Mouse (Mus musculus) cerebellum, postnatal 14 days (tissue): ENCODE measurements around the gene Zfyve26.
"Not testable (repeated sequence)": the region's sequence is repeated elsewhere in the genome, so short reads cannot be mapped to it uniquely, and the experiment has no call there.

Experiments used
- DNase-seq, 2 experiments: peaks; one replicate each; pipeline ENCODE4 v3.0.0; 2021; ENCODE audit warnings: mixed read lengths in 2 of 2

The Zfyve26 gene

DNA sequence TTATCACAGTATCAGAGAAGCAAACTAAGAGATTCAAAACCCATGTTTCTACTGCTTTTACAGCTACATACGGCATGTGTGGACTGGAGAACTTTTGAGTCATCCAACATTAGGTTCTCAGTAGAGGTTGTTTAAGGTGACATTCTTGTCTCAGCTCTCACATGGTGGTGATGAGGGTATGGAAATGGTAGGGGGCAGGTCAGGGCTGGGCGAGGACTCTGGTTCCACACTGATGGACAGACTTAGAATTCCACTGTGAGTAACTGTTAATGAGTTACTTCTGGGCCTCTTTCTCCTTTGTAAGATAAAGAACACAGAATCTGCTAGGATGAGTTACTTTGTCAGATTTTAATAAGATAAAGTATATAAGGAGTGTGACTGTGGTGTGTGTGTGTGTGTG, 36.0 kb downstream of the Zfyve26 start:
- no peak for DNase-seq

- no peak for DNase-seq
Measured at GRCm38 (mm10) chr12:79254975-79255374, 41.1 kb downstream of the Zfyve26 start.

DNA sequence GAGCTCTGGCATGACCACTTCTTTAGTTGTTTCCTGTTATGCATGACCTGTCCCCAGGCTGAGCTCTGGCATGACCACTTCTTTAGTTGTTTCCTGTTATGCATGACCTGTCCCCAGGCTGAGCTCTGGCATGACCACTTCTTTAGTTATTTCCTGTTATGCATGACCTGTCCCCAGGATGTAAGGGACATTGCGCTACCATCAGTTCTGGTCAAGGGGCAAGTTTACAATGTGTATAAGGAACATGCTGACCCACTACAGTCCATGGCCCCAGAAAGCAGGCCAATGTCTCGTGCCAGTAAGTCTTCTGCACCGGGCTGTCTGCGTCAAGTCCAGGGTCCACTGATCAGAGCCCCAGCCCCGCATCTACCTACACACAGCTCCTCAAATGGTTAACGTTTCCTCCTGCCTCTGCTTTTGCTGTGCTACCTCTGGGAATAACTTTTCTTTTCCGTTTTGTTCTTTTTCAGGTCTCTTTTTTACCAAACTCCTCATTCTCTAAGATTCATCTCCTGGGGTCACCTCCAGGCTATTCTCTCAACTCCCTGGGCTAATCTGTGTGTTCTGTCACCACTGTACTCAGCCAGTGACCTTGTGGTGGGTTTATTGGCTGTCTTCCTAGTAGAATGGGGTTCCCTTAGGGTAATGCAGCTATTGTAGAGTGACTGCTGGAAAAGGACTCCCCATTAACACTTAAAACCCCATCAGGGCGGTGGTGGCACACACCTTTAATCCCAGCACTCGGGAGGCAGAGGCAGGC, 42.6 kb downstream of the Zfyve26 start:
- no peak for DNase-seq

- DNase-seq = no peak
Measured at GRCm38 (mm10) chr12:79248110-79248509, 48.0 kb downstream of the Zfyve26 start.

GRCm38 (mm10) chr12:79242921-79243320, 53.2 kb downstream of the Zfyve26 start:
- no peak for DNase-seq

DNA sequence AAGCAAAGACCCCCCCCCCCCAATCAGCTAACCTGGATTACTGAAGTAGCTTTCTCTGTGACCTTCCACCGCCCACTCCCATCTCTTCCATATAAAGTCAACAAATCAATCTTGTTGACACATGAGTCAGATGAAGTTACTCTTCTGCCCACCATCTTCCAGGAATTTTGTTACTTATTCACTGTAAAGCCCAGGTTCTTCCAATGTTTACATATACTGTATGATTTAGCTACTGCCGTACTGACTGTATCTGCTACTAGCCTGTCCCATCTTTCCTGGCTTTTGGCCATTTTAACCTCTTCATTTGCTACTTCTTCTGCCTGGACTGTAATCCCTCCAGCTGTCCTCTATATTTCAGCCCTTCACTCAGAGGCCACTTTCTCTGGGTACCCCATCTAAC, 54.1 kb downstream of the Zfyve26 start:
- no peak for DNase-seq

DNA sequence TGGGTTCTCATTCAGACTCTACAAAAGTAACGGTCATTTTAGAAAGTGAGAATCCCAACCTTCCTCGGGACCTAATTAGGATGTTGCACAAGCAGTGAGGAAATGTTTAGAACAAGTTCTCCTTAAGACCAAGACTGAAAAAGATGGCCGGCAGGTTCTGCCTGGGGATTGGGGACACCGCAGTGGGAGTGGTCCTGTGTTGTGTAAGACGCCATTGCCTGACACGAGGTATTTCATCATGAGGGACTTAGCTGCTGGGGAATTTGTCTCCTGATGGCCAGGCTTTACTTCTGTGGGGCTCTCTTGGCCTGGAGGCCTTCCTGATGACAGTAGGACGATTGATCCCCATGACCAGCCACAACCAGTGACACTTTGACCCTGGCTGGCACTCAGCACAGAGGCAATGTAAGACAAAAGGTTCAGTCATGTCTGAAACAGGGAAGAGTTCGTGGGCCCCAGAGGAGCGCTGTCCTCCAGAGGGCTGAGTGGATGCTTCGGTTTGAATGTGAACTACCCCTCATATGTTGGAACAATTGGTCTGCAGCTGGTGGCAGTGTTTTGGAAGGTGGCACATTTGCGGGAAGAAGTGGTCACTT, 60.5 kb downstream of the Zfyve26 start:
- DNase-seq = no peak

DNA sequence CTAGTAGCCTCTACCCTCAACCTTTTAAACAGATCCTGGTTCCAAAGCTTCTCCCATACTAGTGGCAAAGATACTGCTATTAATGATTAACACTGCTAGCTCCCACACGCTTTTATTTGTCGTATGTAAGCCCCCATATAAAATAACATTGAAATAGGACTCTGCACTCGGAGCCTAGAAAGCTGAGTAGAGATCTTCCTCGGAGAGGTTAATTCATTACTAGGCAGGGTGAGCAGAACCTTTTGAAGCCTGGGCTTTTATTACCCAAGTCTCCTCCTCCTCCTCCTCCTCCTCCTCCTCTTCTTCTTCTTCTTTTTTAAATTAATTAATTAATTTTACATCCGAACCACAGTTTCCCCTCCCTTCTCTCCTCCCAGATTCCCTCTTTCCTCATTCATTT, 78.6 kb downstream of the Zfyve26 start:
- no peak for DNase-seq

- no peak for DNase-seq
Measured at GRCm38 (mm10) chr12:79211447-79211846, 84.7 kb downstream of the Zfyve26 start.

- peak; percentile 41 to 58 for DNase-seq
Measured at GRCm38 (mm10) chr12:79208703-79209464, 87.2 kb downstream of the Zfyve26 start, which contains the start of gene Rdh12. Gene Rdh12, plus strand, starts transcription at chr12:79208914.

- DNase-seq = no peak
Measured at GRCm38 (mm10) chr12:79201882-79202281, 94.2 kb downstream of the Zfyve26 start.

DNA sequence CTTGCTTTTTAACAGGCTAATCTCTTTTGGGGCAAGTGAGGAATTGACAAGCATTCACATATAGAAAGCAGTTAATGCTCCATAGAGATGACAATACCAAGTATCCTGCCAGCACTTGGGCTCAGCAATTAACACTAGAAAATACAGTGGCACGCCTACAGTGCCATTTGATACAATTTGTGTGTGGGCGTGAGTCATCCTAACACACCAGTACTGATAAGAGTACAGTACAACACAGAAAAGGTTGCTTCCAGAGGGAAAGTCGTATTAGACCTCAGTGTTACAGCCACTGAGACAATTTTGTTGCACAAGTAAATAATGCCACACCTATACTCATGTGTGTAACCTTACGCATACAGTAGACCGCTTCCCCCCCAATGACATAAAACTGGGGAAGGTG, 99.0 kb downstream of the Zfyve26 start:
- no peak for DNase-seq

DNA sequence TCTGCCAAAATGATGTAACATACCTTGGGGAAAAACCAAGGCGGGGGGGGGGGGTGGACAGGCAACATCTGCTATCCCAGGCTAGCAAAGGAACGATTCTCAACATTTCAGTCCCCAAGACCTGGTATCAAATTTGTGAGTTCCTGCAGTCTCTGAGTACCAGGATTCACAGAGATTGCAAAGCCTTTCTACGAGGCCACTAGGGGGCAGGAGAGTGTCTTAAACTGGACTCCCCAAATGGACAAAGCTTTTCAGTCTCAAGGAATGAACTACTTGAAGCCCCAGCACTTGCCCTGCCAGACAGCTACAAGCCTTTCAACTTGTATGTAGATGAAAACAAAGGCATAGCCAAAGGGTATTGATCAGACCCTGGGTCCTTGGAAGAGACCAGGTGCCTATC, 102.7 kb downstream of the Zfyve26 start:
- DNase-seq = peak; percentile 81 to 84

DNA sequence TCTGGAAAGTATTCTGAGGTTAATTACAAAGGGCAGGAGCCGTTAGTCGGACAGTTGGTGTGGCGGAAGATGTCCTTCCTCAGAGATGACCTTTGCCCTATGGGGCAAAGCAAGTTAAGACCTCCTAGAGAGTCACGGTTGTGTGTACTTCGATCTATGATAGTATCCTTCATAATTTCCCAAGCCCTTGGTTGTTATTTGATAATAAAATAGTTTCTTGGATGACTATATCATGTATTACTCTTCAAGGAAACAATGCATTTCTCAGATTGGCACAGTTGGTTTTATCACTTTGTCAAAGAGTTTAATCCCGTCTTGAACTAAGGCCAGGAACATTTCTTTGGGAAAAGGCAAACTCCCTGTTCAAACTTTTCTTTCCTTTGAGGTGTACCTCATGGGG, 103.9 kb downstream of the Zfyve26 start, which contains the start of gene Rdh11:
Gene Rdh11 (minus strand): TSS at position 101 of the 400 bp plus-strand sequence.
- DNase-seq = no peak

DNA sequence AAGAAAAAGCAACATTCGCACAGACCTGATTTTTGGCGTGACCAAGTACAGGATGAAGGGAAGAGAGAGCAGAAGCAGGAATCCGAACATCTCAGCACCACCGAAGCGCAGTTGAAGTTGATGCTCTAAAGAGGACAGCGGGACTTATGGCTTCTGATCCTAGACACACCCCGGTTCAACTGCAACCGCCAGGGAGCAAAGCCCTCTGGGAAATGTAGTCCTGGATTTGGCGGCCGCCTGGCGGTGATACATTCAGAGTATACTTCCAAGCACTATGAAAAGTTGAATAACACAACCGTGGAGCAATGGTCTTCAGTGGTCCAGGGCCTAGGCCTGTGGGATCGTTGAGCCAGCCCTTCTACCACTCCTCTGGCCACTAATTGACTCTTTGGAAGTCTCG, 104.4 kb downstream of the Zfyve26 start:
- DNase-seq = peak; percentile 80 to 82

DNA sequence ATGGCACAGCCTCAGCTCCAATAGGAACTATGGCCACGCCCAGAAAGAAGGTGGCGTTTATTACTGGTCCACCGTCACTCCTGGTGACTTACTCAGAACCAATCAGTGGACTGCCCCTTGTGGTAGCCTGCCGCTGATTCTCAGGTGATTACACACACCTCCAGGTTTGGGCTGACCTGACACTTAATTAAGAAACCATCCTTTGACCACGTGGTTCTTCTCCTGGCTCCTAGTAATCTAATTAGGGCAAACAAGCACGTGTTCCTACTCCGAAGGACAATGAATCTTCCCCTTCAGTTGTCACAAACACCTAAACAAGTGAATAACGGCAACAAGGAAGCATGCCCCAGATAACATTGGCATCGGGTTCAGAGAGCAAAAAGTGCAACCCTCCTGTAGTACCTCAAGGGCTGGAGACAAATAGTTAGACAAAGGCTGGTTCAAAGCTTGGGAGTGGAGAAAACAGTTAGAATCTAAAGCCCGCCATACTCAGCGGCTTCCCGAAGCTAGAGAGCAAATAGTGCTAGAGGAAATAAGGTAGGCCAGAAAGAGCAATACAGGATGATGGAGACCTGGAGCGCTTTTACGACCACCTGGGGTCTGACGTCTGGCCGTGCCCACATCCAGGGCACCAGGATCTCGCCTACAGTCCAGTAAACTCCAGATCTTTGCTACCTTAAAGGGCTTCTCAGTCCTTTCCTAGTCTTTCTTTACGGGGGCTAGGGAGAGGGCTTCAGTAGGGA, 105.0 kb downstream of the Zfyve26 start:
- DNase-seq = peak; percentile 79 to 84

DNA sequence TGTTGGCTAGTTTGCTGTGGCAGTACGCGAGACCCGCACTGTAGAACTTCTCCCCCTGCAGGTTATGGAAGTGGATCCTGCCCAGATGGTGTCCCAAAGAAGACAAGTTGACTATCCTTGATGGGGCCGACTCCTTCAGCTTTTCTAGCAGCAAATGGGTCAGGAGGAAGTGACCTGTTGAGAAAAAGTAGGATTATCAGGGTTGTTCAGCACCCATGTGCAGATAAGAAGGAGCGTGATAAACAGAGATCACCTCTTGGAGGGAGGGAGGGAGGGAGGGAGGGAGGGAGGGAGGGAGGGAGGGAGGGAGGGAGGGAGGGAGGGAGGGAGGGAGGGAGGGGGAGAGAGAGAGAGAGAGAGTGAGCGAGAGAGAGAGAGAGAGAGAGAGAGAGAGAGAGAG, 110.9 kb downstream of the Zfyve26 start:
- not testable (repeated sequence) for DNase-seq
